Mouse (Mus musculus) E14TG2a.4 (cell line): ENCODE data around the gene Mpzl3.

Experiments used
- H3K27me3 ChIP-seq: 2 replicates; pipeline ENCODE4 v1.6.1; 2014; ENCODE audit warnings: low read length, control low read depth; ENCODE audit not compliant: insufficient read depth
- H3K36me3 ChIP-seq: 2 replicates; pipeline ENCODE4 v1.6.1; 2014; ENCODE audit warnings: low read length, control low read depth; ENCODE audit not compliant: insufficient read depth
- H3K4me1 ChIP-seq: replicated peaks from 2 replicates; pipeline ENCODE4 v1.6.1; 2014; ENCODE audit warnings: low read depth, low read length, control low read depth
- H3K4me3 ChIP-seq: replicated peaks from 2 replicates; pipeline ENCODE4 v1.5.1; 2014; ENCODE audit warnings: mild to moderate bottlenecking, low read length
- H3K9me3 ChIP-seq: 2 replicates; pipeline ENCODE4 v1.6.1; 2014; ENCODE audit warnings: low read length, control low read depth
- CTCF ChIP-seq: conservative IDR thresholded peaks from 2 replicates; pipeline ENCODE4 v1.5.1; 2014; ENCODE audit warnings: low read length
- NANOG ChIP-seq: IDR thresholded peaks from 2 replicates; pipeline ENCODE4 v1.6.1; 2014; ENCODE audit warnings: borderline replicate concordance, low read length, mixed read lengths
- POU5F1 ChIP-seq: IDR thresholded peaks from 2 replicates; pipeline ENCODE4 v1.6.1; 2014; ENCODE audit warnings: low read length, borderline replicate concordance

Gene Mpzl3

GRCm38 (mm10) chr9:45055082-45055713 is at the start of gene Mpzl3:
TSS of gene Mpzl3 (plus strand) at chr9:45055186.
- Histone ChIP-seq H3K4me1 (0 out of 2 replicates have a peak, but pooled peaks cover 3% of the 10 kb centered on the region), H3K27me3 (no peaks in the 10 kb centered on the region; the same call in 1 of the 2 replicates), H3K4me3 (peak within 1 kb of the TSS; percentile 81), H3K36me3 (peaks cover 5% of the 10 kb centered on the region), H3K9me3 (no peaks in the 10 kb centered on the region)
- TF ChIP-seq NANOG (no peak), CTCF (no peak), POU5F1 (no peak)

- TF ChIP-seq CTCF: no peak
- TF ChIP-seq POU5F1: no peak
- no peak for TF ChIP-seq NANOG
Observed at GRCm38 (mm10) chr9:45007404-45007803, 47.6 kb upstream of the Mpzl3 start.

GRCm38 (mm10) chr9:45008342-45008741 is 46.6 kb upstream of the Mpzl3 start:
- Histone ChIP-seq H3K4me1 (peaks cover 3% of the 10 kb centered on the region; the same call in 1 of the 2 replicates), H3K4me3 (no peak overlapping the region), H3K36me3 (no peaks in the 10 kb centered on the region), H3K27me3 (no peaks in the 10 kb centered on the region), H3K9me3 (no peaks in the 10 kb centered on the region)
- TF ChIP-seq CTCF: no peak
- TF ChIP-seq POU5F1: no peak
- no peak for TF ChIP-seq NANOG

More at GRCm38 (mm10) chr9:45007404-45007803, 47.6 kb upstream of the Mpzl3 start:
- Histone ChIP-seq H3K4me3 (no peak overlapping the region), H3K4me1 (peaks cover 3% of the 10 kb centered on the region; the same call in 1 of the 2 replicates), H3K27me3 (no peaks in the 10 kb centered on the region), H3K9me3 (no peaks in the 10 kb centered on the region), H3K36me3 (no peaks in the 10 kb centered on the region)

- no peaks in the 10 kb centered on the region for H3K36me3 ChIP-seq
- H3K27me3 ChIP-seq: no peaks in the 10 kb centered on the region; the same call in 1 of the 2 replicates
- H3K4me1 ChIP-seq: peaks cover 3% of the 10 kb centered on the region; the same call in 1 of the 2 replicates
- H3K4me3 ChIP-seq: peak within 1 kb of the TSS; percentile 64
- TF ChIP-seq NANOG: no peak
- TF ChIP-seq POU5F1: no peak
- TF ChIP-seq CTCF: no peak
- no peaks in the 10 kb centered on the region for H3K9me3 ChIP-seq
Observed at GRCm38 (mm10) chr9:45009180-45010078, 45.6 kb upstream of the Mpzl3 start, which contains the start of gene Cd3e. TSS of gene Cd3e (minus strand) at chr9:45009627.

- no peak for TF ChIP-seq POU5F1
- no peak for TF ChIP-seq NANOG
- no peak for TF ChIP-seq CTCF
- Histone ChIP-seq H3K9me3 (no peaks in the 10 kb centered on the region), H3K36me3 (no peaks in the 10 kb centered on the region)
Observed at GRCm38 (mm10) chr9:45010461-45010860, 44.5 kb upstream of the Mpzl3 start.

GRCm38 (mm10) chr9:45011291-45011690 is 43.7 kb upstream of the Mpzl3 start:
- no peaks in the 10 kb centered on the region; the same call in 1 of the 2 replicates for H3K27me3 ChIP-seq
- TF ChIP-seq POU5F1 (no peak), NANOG (no peak), CTCF (no peak)
- H3K4me3 ChIP-seq: no peak overlapping the region
- H3K9me3 ChIP-seq: no peaks in the 10 kb centered on the region
- no peaks in the 10 kb centered on the region for H3K36me3 ChIP-seq
- peaks cover 3% of the 10 kb centered on the region; the same call in 1 of the 2 replicates for H3K4me1 ChIP-seq

More at GRCm38 (mm10) chr9:45010461-45010860, 44.5 kb upstream of the Mpzl3 start:
- H3K4me3 ChIP-seq: no peak overlapping the region
- no peaks in the 10 kb centered on the region; the same call in 1 of the 2 replicates for H3K27me3 ChIP-seq
- H3K4me1 ChIP-seq: peaks cover 3% of the 10 kb centered on the region; the same call in 1 of the 2 replicates

- no peak for TF ChIP-seq CTCF
- TF ChIP-seq POU5F1: no peak
- TF ChIP-seq NANOG: no peak
- Histone ChIP-seq H3K4me1 (peaks cover 3% of the 10 kb centered on the region; the same call in 1 of the 2 replicates), H3K4me3 (no peak overlapping the region)
Observed at GRCm38 (mm10) chr9:45014879-45015278, 40.1 kb upstream of the Mpzl3 start.

GRCm38 (mm10) chr9:45015841-45016240 is 39.1 kb upstream of the Mpzl3 start:
- Histone ChIP-seq H3K9me3 (no peaks in the 10 kb centered on the region), H3K36me3 (no peaks in the 10 kb centered on the region), H3K27me3 (no peaks in the 10 kb centered on the region; the same call in 1 of the 2 replicates), H3K4me1 (peaks cover 3% of the 10 kb centered on the region; the same call in 1 of the 2 replicates), H3K4me3 (no peak overlapping the region)
- no peak for TF ChIP-seq POU5F1
- TF ChIP-seq NANOG: no peak
- no peak for TF ChIP-seq CTCF

More at GRCm38 (mm10) chr9:45014879-45015278, 40.1 kb upstream of the Mpzl3 start:
- H3K27me3 ChIP-seq: no peaks in the 10 kb centered on the region; the same call in 1 of the 2 replicates
- H3K36me3 ChIP-seq: no peaks in the 10 kb centered on the region
- H3K9me3 ChIP-seq: no peaks in the 10 kb centered on the region
